Mouse (Mus musculus) embryonic facial prominence, embryonic 12.5 days (tissue): ENCODE measurements around the gene Hspe1. TPM values are rescaled to one million over a fixed set of nuclear protein-coding genes. Genes with fewer than 3 reads are reported as not detected.

Source experiments
- ATAC-seq: fragments of 200-750 bp; cut with Nextera tagmentation; 2 replicates; pipeline ENCODE4 v1.8.0; 2017; ENCODE audit not compliant: insufficient number of reproducible peaks, insufficient read depth, low FRiP score, low TSS enrichment
- H3K27ac ChIP-seq: fragments of 300-500 bp; sonication (generic); 2 replicates; pipeline ENCODE4 v1.5.1; 2016; ENCODE audit warnings: mild to moderate bottlenecking
- H3K27me3 ChIP-seq: fragments of 300-500 bp; sonication (generic); 2 replicates; pipeline ENCODE4 v1.6.1; 2016; ENCODE audit warnings: mild to moderate bottlenecking, moderate library complexity
- H3K36me3 ChIP-seq: fragments of 300-500 bp; sonication (generic); 2 replicates; pipeline ENCODE4 v1.6.1; 2016; ENCODE audit warnings: mild to moderate bottlenecking
- H3K4me1 ChIP-seq: fragments of 300-500 bp; sonication (generic); 2 replicates; pipeline ENCODE4 v1.6.1; 2016
- H3K4me2 ChIP-seq: fragments of 300-500 bp; sonication (generic); replicated peaks from 2 replicates; pipeline ENCODE4 v1.6.1; 2016; ENCODE audit warnings: mild to moderate bottlenecking, moderate library complexity
- H3K4me3 ChIP-seq: fragments of 300-500 bp; sonication (generic); 2 replicates; pipeline ENCODE4 v1.5.1; 2016; ENCODE audit warnings: mild to moderate bottlenecking
- H3K9ac ChIP-seq: fragments of 300-500 bp; sonication (generic); 2 replicates; pipeline ENCODE4 v1.6.1; 2016; ENCODE audit warnings: mild to moderate bottlenecking, moderate library complexity
- H3K9me3 ChIP-seq: fragments of 300-500 bp; sonication (generic); 2 replicates; pipeline ENCODE4 v1.6.1; 2016; ENCODE audit warnings: mild to moderate bottlenecking, moderate library complexity
- WGBS: fragments of 180-500 bp; shearing (Covaris S2); methylation state at CpG from one replicate; pipeline ENCODE4 v1.1.7; 2016; 5-methylcytosine and 5-hydroxymethylcytosine counted together
- polyA plus RNA-seq: library from polyadenylated mRNA; unstranded; fragments of >200 nt; fragmentation: Nextera tagmentation; extraction: Ambion mirVana; gene quantifications from 2 replicates; pipeline ENCODE4 v1.2.1, GENCODE M21; 2016

The Hspe1 gene
- polyA plus RNA-seq: 427 and 440 TPM in 2 replicates

DNA sequence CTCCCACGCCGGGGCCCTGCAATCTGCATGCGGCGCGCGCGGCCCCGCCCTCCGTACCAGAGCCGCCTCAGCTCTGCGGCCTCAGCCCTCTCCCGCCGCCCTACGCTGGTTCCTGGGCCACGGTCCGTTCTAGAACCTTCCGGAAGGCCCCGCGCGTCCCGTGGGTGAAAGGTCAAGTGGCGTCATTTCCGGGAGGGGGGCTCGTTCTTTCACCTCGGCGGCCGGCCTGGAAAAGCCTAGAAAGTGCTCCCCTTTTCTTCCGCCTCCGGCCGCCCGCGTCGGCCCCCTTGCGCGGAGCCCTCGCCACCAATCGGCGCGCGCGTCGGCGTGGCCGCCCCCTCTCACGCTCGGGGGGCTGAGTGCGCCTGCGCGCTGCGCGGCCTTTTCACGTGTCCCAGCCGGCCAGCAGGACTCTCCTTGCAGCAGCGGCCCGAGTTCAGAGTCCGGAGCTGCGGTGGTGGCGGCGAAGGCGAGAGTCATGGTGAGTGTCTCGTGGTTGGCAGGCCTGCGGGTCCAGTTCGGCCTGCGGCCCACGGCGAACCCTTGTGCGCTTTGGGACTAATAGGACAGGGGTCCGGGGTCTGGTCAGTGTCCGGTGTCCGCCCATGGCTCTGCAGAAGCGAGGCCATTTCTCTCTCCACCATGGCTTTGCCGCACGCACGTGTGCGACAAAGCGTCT is at the start of gene Hspe1, which contains the start of gene Hspd1:
Hspe1 (plus strand) TSS at position 201 of the 679 bp plus-strand sequence.
Hspd1 (minus strand) TSS at position 312 of the 679 bp plus-strand sequence.
- Histone ChIP-seq H3K9me3 (no peaks in the 10 kb centered on the region), H3K4me2 (peak within 1 kb of the TSS; percentile 92), H3K4me1 (peaks cover 27% of the 10 kb centered on the region), H3K27ac (peak within 1 kb of the TSS; percentile 95), H3K36me3 (peaks cover 37% of the 10 kb centered on the region), H3K9ac (peak within 1 kb of the TSS; percentile 94), H3K27me3 (no peaks in the 10 kb centered on the region), H3K4me3 (peak within 1 kb of the TSS; percentile 96)
- peak; percentile 94 for ATAC-seq
- under 1% methylated on average over 70 of the region's 76 CpGs for WGBS

DNA sequence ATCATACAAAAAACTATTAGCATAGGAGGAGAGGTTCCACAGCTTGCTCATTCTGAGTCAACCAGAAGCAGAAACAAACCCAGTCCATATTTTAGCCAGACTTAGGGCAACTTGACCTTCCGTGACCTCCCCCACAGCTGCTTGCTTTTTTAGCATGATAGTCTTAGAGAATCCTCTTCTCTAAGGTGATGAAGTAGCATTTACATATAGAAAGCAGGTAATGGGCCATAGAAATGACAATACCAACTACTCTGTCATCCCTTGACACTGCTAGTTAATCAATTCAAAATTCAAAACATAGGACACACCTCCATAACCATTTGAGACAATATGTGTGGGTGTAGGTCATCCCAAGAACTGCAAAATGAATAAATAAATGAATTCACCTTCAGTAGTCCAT is 48.0 kb upstream of the Hspe1 start:
- no peak overlapping the region for H3K4me3 ChIP-seq
- H3K36me3 ChIP-seq: no peaks in the 10 kb centered on the region
- no peak for ATAC-seq
- WGBS: 84% methylated on average over 1 of the region's 1 CpGs
- H3K27ac ChIP-seq: no peak overlapping the region
- H3K9me3 ChIP-seq: peaks cover 10% of the 10 kb centered on the region; the same call in 1 of the 2 replicates
- H3K4me2 ChIP-seq: no peak overlapping the region
- no peaks in the 10 kb centered on the region for H3K27me3 ChIP-seq
- no peaks in the 10 kb centered on the region for H3K4me1 ChIP-seq
- no peak overlapping the region for H3K9ac ChIP-seq

DNA sequence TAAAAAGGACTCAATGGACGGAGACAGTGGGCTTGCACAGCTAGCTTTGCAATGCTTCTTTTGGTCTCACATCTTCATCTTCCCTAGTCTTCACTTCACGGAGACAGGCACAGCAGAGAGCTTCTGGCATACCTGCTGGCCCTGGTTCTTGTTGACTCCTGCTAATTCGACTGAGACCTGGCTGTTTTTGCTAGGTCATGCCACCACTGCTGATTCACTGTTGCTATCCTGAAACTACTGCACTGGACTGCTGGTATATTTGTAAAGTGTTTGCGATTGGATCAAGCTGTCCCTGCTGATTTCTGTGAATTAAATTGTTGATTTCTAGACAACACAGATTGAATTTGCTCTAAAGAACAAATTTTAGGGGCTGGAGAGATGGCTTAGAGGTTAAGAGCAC is 46.2 kb upstream of the Hspe1 start:
- no peaks in the 10 kb centered on the region for H3K36me3 ChIP-seq
- no peaks in the 10 kb centered on the region for H3K27me3 ChIP-seq
- peaks cover 10% of the 10 kb centered on the region; the same call in 1 of the 2 replicates for H3K9me3 ChIP-seq
- no peak overlapping the region for H3K4me3 ChIP-seq
- no peak overlapping the region for H3K27ac ChIP-seq
- no peak for ATAC-seq
- WGBS: 85% methylated on average over 4 of the region's 4 CpGs
- no peaks in the 10 kb centered on the region for H3K4me1 ChIP-seq
- H3K9ac ChIP-seq: no peak overlapping the region
- no peak overlapping the region for H3K4me2 ChIP-seq

DNA sequence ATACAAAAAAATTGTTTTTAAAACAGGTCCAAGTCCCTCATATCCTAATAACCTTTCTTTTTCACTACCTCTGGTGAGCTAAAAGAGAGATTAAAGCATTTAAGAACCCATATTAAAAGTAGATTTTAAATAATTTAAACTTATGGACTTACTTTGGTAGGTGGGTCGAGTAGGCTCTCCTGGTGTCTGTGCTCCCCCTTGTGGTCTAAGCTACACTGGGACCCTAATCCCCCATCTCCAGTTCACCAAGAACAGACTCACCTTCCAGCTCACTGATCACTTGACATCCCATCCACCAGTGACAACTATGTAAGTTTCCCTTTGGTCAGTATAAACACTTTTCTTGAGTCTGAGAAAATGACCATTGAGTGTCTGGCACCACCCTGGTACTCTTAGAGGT is 45.7 kb upstream of the Hspe1 start:
- ATAC-seq: no peak
- Histone ChIP-seq H3K4me3 (no peak overlapping the region), H3K27me3 (no peaks in the 10 kb centered on the region), H3K4me2 (no peak overlapping the region), H3K9me3 (peaks cover 10% of the 10 kb centered on the region; the same call in 1 of the 2 replicates), H3K4me1 (no peaks in the 10 kb centered on the region), H3K9ac (no peak overlapping the region), H3K27ac (no peak overlapping the region), H3K36me3 (no peaks in the 10 kb centered on the region)
- WGBS: 64% methylated on average over 1 of the region's 1 CpGs

DNA sequence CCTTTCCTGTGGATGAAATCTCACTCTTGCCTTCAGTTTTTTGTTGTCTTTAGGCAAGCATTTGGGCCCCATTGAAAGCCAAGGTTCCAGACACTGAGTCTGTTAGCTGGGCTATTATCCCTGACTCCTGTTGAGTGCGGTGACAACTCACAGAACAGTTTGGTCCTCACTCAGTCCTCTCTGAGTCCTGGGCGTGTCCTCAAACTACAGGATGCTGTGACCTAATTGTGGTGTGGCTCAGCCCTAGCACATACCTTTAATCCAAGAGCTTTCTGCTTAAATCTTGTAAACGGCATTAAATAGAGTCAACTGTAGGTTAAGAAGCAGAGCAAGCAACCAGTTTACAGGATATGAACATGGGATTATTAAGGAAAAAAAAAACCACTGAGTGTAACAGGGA is 44.8 kb upstream of the Hspe1 start:
- Histone ChIP-seq H3K4me2 (no peak overlapping the region), H3K27ac (no peak overlapping the region), H3K4me1 (no peaks in the 10 kb centered on the region), H3K9ac (no peak overlapping the region), H3K36me3 (no peaks in the 10 kb centered on the region), H3K27me3 (no peaks in the 10 kb centered on the region), H3K9me3 (peaks cover 10% of the 10 kb centered on the region; the same call in 1 of the 2 replicates), H3K4me3 (no peak overlapping the region)
- WGBS: 80% methylated on average over 3 of the region's 3 CpGs
- ATAC-seq: no peak

DNA sequence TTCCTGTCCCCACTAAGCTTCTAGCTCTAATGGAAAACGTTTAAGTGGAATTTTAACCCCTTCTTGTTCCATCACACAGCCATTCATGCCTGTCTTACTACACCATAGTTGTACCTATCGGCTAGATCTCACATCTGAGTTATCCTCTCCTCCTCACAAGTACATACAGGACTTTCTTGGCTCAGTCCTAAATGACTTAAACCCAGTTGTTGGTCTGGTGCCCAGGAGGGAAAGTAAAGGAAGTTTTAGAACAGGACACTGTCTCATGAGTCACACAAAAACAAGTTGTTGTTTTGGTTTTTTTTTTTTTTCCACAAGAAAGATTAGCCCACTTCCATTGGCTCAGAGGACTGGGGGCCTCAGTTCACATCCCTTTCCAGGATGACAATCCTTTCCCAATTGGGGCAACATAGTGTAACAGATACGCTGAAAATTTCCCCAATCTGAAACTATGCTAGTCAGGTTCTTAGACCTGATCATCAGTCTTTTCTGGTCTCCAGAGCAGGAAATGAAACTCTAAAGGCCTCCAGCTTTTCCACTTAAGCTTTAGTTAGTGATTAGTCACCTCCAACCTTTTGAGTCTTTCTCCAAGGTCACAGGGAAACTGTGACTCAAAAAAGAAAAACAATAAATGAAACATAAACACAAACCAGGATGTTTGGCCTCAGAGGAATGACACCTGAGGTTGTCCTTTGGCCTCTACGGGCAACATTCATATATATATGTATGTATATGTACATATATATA is 38.9 kb upstream of the Hspe1 start:
- H3K4me2 ChIP-seq: no peak overlapping the region
- H3K9me3 ChIP-seq: no peaks in the 10 kb centered on the region
- no peaks in the 10 kb centered on the region for H3K36me3 ChIP-seq
- 62% methylated on average over 4 of the region's 4 CpGs for WGBS
- ATAC-seq: no peak
- H3K4me1 ChIP-seq: peaks cover 9% of the 10 kb centered on the region
- no peak overlapping the region for H3K9ac ChIP-seq
- no peak overlapping the region for H3K27ac ChIP-seq
- no peak overlapping the region for H3K4me3 ChIP-seq
- no peaks in the 10 kb centered on the region for H3K27me3 ChIP-seq

DNA sequence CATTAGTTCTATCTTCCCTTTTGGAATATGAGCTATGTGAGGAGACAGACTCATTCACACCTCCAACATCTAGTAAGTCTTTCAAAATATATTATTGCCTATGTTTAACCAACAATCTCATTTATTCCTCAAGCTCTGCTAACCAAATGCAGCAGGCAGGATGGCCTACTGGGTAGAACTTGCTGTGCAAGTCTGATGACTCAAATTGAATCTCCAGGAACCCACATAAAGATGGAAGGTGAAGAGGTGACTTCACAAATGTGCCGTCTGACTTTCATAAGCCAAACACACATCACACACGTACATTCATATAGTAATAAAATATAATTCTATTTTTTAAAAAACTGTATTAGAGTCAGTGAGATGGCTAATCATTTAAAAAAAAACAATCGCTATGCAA is 36.3 kb upstream of the Hspe1 start:
- Histone ChIP-seq H3K9me3 (no peaks in the 10 kb centered on the region), H3K9ac (no peak overlapping the region), H3K4me3 (peak overlapping the region; percentile 81; the same call in 1 of the 2 replicates), H3K4me1 (peaks cover 9% of the 10 kb centered on the region), H3K36me3 (no peaks in the 10 kb centered on the region), H3K27me3 (no peaks in the 10 kb centered on the region), H3K4me2 (peak overlapping the region; percentile 75), H3K27ac (no peak overlapping the region)
- WGBS: 72% methylated on average over 3 of the region's 3 CpGs
- no peak for ATAC-seq

DNA sequence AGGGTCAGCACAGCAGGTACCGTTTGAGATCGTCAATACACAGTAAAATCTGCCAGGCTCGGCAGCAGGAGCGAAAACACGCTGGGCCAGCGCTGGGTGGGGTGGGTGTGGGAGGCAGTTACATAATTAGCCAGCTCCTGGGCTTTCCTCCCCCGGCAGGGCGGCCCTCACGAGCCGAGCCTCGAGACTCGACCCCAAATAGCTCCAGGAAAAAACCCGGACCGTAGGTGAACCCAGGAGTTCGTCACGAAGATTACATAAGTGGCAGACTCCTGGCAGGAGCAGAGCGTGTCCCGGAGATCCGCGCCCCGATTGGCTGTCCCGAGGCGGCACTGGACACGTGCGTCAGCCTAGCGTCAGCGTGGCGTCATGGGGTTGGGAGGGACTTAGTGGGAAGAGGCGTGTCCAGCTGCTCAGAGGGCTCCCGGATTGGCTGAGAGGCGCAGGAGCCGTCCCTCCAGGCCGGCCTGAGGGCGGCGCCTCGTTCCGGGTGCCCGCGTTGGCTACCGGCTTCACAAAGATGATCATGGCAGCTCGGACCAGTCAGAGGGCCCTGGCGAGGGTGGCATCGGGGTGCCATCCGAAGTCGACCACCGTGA is 35.5 kb upstream of the Hspe1 start, which contains the start of gene Coq10b:
Coq10b (plus strand) TSS at position 416 of the 599 bp plus-strand sequence.
- H3K27ac ChIP-seq: no peak within 1 kb of the TSS

DNA sequence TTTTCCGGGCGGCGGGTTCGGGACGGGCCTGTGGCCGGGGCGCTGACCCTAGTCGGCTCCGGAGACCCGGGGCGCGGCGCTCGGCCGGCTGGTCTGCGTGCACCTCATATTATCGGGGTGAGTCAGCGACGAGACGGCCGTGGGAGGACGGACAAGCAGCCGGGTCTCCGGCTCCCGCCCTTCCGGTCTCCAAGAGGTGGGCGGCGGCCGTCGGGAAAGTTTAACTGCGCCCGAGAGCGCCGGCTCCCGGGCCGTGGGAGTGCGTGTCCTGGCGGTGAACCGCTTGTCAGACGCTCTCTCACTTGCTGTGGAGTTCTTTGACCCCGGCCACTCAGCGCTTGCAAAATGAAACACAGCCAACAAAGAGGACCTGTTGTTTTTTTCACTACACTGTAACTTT is 34.9 kb upstream of the Hspe1 start:
- Histone ChIP-seq H3K4me1 (peaks cover 9% of the 10 kb centered on the region), H3K4me3 (peak overlapping the region; percentile 81), H3K27ac (no peak overlapping the region), H3K27me3 (no peaks in the 10 kb centered on the region), H3K9me3 (no peaks in the 10 kb centered on the region), H3K9ac (peak overlapping the region; percentile 67), H3K4me2 (peak overlapping the region; percentile 75), H3K36me3 (no peaks in the 10 kb centered on the region)
- peak; percentile 43 for ATAC-seq
- WGBS: under 1% methylated on average over 42 of the region's 42 CpGs

More for the DNA sequence above, 35.5 kb upstream of the Hspe1 start, which contains the start of gene Coq10b:
- H3K9me3 ChIP-seq: no peaks in the 10 kb centered on the region
- no peaks in the 10 kb centered on the region for H3K36me3 ChIP-seq
- H3K4me2 ChIP-seq: peak within 1 kb of the TSS; percentile 75
- H3K9ac ChIP-seq: peak within 1 kb of the TSS; percentile 67
- H3K4me1 ChIP-seq: peaks cover 9% of the 10 kb centered on the region
- peak within 1 kb of the TSS; percentile 81 for H3K4me3 ChIP-seq
- WGBS: under 1% methylated on average over 46 of the region's 46 CpGs
- peak; percentile 100 for ATAC-seq
- no peaks in the 10 kb centered on the region for H3K27me3 ChIP-seq

DNA sequence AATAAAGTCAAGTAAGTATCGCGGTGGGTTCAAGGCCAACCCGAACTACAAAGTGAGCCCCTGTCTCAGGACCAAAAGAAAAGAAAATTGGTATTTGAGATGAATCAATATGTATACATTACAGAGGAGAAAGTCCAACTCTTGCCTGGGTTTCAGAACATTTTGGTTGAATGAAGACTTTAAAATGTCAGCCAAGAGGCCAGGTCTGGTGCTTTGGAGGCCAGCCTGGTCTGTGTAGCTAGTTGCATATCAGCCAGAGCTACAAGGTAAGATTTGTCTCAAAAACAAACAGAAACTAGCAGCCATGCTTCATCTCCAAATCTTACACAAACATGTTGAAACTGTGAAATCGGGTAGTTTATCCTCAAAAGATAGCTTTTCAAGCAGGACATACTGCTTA is 34.3 kb upstream of the Hspe1 start:
- ATAC-seq: no peak
- Histone ChIP-seq H3K36me3 (no peaks in the 10 kb centered on the region), H3K9ac (no peak overlapping the region), H3K4me2 (peak overlapping the region; percentile 75), H3K9me3 (no peaks in the 10 kb centered on the region), H3K4me1 (peaks cover 9% of the 10 kb centered on the region), H3K4me3 (peak overlapping the region; percentile 81), H3K27ac (no peak overlapping the region), H3K27me3 (no peaks in the 10 kb centered on the region)
- WGBS: 69% methylated on average over 4 of the region's 4 CpGs

DNA sequence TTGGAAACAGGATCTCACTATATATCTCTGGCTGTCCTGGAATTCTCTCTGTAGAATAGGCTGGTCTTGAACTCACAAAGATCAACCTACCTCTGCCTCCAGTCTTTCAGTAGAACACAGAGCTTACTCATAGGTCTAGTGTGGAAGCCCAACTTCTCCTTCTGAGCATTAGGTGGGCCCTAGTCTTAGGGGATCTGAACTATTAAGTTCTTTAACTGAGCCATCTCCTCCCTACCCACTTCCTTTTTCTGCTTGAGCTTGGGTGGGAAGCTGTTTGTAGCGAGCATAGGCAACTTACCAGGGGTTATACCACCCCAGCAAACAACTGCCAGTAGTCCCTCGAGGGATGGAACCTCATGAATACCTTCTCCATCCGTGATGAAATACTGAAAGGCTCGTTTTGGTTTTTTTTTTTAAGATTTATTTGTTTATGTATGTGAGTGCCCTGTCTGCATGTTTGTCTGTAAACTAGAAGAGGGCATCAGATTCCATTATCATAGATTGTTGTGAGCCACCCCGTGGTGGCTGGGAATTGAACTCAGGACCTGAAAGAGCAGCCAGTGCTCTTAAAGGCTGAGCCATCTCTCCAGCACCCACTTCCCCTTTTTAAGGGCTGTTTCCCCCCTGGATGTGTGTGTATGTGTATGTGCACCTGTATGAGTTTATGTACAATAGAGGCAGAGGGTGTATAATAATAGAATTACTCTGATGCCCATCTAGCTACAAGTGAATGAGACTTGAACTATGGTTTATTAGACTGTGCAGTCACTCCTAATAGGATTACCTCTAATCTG is 32.4 kb upstream of the Hspe1 start:
- Histone ChIP-seq H3K4me3 (no peak overlapping the region), H3K27ac (no peak overlapping the region), H3K36me3 (no peaks in the 10 kb centered on the region), H3K9me3 (no peaks in the 10 kb centered on the region), H3K27me3 (no peaks in the 10 kb centered on the region), H3K4me1 (peaks cover 9% of the 10 kb centered on the region), H3K9ac (no peak overlapping the region), H3K4me2 (no peak overlapping the region)
- no peak for ATAC-seq
- 84% methylated on average over 5 of the region's 5 CpGs for WGBS
